Mouse (Mus musculus): Measurements from ENCODE around the gene Slc35f1.

DNA sequence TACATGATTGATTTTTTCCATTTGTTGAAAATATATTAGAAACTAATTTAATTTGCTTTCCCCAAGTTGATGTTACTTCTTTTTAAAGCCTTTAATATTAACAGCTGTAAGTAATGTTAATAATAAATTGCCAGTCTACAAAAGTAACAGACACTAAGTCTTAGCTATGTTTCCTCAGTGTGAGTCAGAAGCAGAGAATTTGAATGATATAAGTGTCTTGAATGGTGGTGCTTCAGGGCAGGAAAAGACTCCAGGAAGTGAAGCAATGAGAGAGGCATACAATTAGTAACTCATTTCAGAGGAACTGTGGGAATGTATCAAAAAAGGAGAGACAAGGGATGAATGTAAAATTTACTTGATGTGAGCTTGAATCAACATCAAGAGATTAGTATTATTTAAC is 244.3 kb downstream of the Slc35f1 start:
- no peak for TF ChIP-seq CTCF (IDR thresholded peaks at IDR 0.05; ENCODE audit: insufficient read depth, low read depth, low read length)
- no peak for TF ChIP-seq POLR2A (IDR thresholded peaks at IDR 0.05; ENCODE audit: insufficient read depth, low read depth, low read length)
